Mouse (Mus musculus) lung, embryonic 15.5 days (tissue): ENCODE results near the gene Kdm4a. TPM values are rescaled to one million over a fixed set of nuclear protein-coding genes. Genes with fewer than 3 reads are reported as not detected.

ENCODE experiments used
- ATAC-seq: fragments of 200-750 bp; cut with Nextera tagmentation; 2 replicates; pipeline ENCODE4 v1.8.0; 2017; ENCODE audit warnings: moderate number of reproducible peaks, borderline replicate concordance; ENCODE audit not compliant: low FRiP score, low TSS enrichment; ENCODE audit errors: extremely low read depth
- H3K27ac ChIP-seq: fragments of 300-500 bp; sonication (generic); 2 replicates; pipeline ENCODE4 v1.5.1; 2015; ENCODE audit warnings: moderate library complexity, mild to moderate bottlenecking, inconsistent platforms
- H3K27me3 ChIP-seq: fragments of 300-500 bp; sonication (generic); 2 replicates; pipeline ENCODE4 v1.6.1; 2015; ENCODE audit warnings: inconsistent platforms
- H3K36me3 ChIP-seq: fragments of 300-500 bp; sonication (generic); 2 replicates; pipeline ENCODE4 v1.6.1; 2015; ENCODE audit warnings: inconsistent platforms
- H3K4me1 ChIP-seq: fragments of 300-500 bp; sonication (generic); 2 replicates; pipeline ENCODE4 v1.6.1; 2015; ENCODE audit warnings: inconsistent platforms
- H3K4me2 ChIP-seq: fragments of 300-500 bp; sonication (generic); 2 replicates; pipeline ENCODE4 v1.6.1; 2015; ENCODE audit warnings: inconsistent platforms, mild to moderate bottlenecking, moderate library complexity
- H3K4me3 ChIP-seq: fragments of 300-500 bp; sonication (generic); 2 replicates; pipeline ENCODE4 v1.5.1; 2015; ENCODE audit warnings: mild to moderate bottlenecking, inconsistent platforms
- H3K9ac ChIP-seq: fragments of 300-500 bp; sonication (generic); 2 replicates; pipeline ENCODE4 v1.6.1; 2015; ENCODE audit warnings: inconsistent platforms
- H3K9me3 ChIP-seq: fragments of 300-500 bp; sonication (generic); 2 replicates; pipeline ENCODE4 v1.6.1; 2016; ENCODE audit warnings: inconsistent platforms
- WGBS: fragments of 180-500 bp; shearing (Covaris S2); methylation state at CpG from one replicate; pipeline ENCODE4 v1.1.7; 2015; 5-methylcytosine and 5-hydroxymethylcytosine counted together
- polyA plus RNA-seq: library from polyadenylated mRNA; unstranded; fragments of >200 nt; fragmentation: Nextera tagmentation; extraction: Ambion mirVana; gene quantifications from 2 replicates; pipeline ENCODE4 v1.2.1, GENCODE M21; 2015

The Kdm4a gene
- polyA plus RNA-seq, 1 experiment from 2014 or later: 39.3 TPM

DNA sequence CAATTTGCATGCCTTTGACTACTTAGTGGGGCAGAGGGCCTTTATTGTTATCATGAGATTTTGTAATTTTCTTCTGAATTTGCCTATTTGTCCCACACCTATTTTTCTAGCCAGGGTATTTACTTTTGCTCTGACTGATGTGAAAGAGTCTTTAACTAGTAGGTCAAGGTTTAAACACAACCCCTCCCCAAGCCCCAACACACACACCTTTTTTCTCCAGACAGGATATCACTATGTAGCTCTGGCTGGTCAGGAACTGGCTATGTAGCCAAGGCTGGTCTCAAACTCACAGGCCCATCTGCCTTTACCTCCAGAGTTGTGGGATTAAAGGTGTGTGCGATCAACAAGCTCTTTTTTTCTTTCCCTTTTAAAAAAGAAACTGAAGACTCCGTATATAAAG lies 19.2 kb upstream of the Kdm4a start:
- WGBS: 89% methylated on average over 2 of the region's 2 CpGs
- Histone ChIP-seq H3K9ac (no peak overlapping the region), H3K36me3 (no peaks in the 10 kb centered on the region), H3K27ac (no peak overlapping the region), H3K4me3 (no peak overlapping the region), H3K4me2 (no peak overlapping the region), H3K27me3 (no peaks in the 10 kb centered on the region), H3K4me1 (no peaks in the 10 kb centered on the region), H3K9me3 (no peaks in the 10 kb centered on the region)
- ATAC-seq: no peak

DNA sequence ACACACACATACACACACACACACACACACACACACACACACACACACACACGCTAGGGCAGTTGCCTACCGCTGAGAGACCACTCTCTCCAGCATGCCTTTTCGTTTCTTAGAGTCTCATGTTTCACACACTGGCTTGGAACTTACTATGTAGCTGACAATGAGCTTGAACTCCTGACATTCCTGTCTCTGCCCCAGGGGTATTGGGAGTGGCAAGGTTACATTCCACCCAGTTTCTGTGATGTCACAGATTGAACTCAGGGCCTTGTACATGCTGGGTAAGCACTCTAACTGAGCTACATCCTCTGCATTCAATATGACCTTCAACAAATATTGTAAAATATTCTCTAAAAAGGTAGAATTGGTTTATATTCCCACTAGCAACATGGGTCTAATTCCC lies 18.8 kb upstream of the Kdm4a start:
- Histone ChIP-seq H3K9ac (no peak overlapping the region), H3K4me1 (no peaks in the 10 kb centered on the region), H3K27me3 (no peaks in the 10 kb centered on the region), H3K27ac (no peak overlapping the region), H3K36me3 (no peaks in the 10 kb centered on the region), H3K9me3 (no peaks in the 10 kb centered on the region), H3K4me2 (no peak overlapping the region), H3K4me3 (no peak overlapping the region)
- WGBS: 52% methylated on average over 3 of the region's 3 CpGs
- no peak for ATAC-seq

GRCm38 (mm10) chr4:118196185-118196584 lies 16.3 kb upstream of the Kdm4a start:
- Histone ChIP-seq H3K27ac (no peak overlapping the region), H3K4me3 (no peak overlapping the region), H3K9ac (no peak overlapping the region), H3K4me1 (no peaks in the 10 kb centered on the region), H3K36me3 (no peaks in the 10 kb centered on the region), H3K27me3 (no peaks in the 10 kb centered on the region), H3K4me2 (no peak overlapping the region), H3K9me3 (no peaks in the 10 kb centered on the region)
- 74% methylated on average over 10 of the region's 10 CpGs for WGBS
- ATAC-seq: no peak

DNA sequence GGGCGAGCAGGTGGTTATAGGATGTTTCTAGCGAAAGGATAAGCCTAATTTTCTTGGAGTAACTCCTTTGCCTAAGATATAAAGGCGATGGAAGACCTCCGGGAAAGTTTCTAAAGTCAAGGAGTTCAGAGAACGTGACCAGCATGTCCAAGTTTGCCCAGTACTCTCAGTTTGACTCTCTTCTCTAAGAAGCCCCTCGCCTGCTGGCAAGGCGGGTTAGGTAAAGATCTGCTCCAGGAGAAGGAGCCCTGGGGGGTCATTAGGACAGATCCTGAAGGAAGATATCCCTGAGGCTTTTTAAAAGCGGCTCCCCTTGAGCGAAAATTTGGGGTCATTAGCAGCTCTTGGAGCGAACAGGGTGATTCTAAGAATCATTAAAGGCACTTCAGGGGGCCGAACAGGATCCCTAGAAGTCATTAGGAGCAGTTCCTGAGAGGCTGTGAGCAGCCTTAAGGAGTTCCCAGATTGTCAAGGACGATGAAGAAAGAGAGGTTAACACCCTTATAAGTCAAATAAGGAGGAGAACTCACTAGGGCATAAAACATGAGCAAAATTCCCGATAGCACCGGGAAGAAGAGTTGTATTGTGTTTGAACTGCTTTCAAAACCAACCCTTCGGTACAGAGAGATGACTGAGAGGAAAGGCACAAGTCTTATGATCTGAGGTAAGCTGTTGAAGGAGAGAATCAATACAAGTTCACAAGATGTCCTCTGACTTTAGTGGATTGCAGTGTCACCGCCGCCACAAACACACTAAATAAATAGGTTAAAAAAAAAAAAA lies 648 bp upstream of the Kdm4a start:
- Histone ChIP-seq H3K4me3 (peak overlapping the region; percentile 69), H3K27ac (peak overlapping the region; percentile 95), H3K4me2 (peak overlapping the region; percentile 72), H3K4me1 (peaks cover 12% of the 10 kb centered on the region), H3K36me3 (peaks cover 20% of the 10 kb centered on the region), H3K9ac (peak overlapping the region; percentile 39), H3K27me3 (no peaks in the 10 kb centered on the region), H3K9me3 (no peaks in the 10 kb centered on the region)
- ATAC-seq: no peak
- WGBS: 10% methylated on average over 17 of the region's 17 CpGs

DNA sequence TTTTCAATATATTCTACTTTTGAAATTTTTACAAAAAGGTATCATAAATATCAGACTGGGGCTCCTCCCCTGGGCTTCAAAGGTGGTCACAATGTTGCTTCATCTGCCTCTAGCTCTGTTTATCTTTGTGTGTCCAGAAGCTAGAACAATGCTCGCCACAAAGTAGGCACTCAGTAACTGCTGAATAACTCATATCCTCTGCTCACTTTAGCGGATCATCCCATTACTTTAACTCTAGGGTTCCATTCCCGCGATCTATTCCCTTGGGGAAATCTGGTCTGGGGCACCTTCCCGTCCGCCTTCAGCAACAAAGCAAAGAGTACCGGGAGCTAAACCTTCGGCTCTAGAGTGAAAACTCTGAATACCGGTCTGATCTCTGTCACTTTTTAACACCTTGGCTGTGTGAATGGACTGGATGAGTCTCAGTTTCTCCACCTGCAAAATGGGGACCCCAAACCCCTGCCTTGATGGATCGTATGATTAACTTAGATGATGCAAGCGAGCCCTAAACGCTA lies 834 bp downstream of the Kdm4a start:
- no peaks in the 10 kb centered on the region for H3K27me3 ChIP-seq
- ATAC-seq: no peak
- H3K9ac ChIP-seq: peak overlapping the region; percentile 69
- peak overlapping the region; percentile 95 for H3K27ac ChIP-seq
- H3K4me3 ChIP-seq: peak overlapping the region; percentile 69
- no peaks in the 10 kb centered on the region for H3K9me3 ChIP-seq
- H3K4me1 ChIP-seq: peaks cover 12% of the 10 kb centered on the region
- H3K4me2 ChIP-seq: peak overlapping the region; percentile 66
- under 1% methylated on average over 12 of the region's 12 CpGs for WGBS
- H3K36me3 ChIP-seq: peaks cover 35% of the 10 kb centered on the region

GRCm38 (mm10) chr4:118172461-118172860 lies 7.4 kb downstream of the Kdm4a start:
- no peak overlapping the region for H3K27ac ChIP-seq
- no peaks in the 10 kb centered on the region for H3K4me1 ChIP-seq
- H3K27me3 ChIP-seq: no peaks in the 10 kb centered on the region
- H3K9ac ChIP-seq: no peak overlapping the region
- no peak for ATAC-seq
- peaks cover 98% of the 10 kb centered on the region for H3K36me3 ChIP-seq
- H3K9me3 ChIP-seq: no peaks in the 10 kb centered on the region
- no peak overlapping the region for H3K4me2 ChIP-seq
- WGBS: 93% methylated on average over 12 of the region's 12 CpGs
- no peak overlapping the region for H3K4me3 ChIP-seq

DNA sequence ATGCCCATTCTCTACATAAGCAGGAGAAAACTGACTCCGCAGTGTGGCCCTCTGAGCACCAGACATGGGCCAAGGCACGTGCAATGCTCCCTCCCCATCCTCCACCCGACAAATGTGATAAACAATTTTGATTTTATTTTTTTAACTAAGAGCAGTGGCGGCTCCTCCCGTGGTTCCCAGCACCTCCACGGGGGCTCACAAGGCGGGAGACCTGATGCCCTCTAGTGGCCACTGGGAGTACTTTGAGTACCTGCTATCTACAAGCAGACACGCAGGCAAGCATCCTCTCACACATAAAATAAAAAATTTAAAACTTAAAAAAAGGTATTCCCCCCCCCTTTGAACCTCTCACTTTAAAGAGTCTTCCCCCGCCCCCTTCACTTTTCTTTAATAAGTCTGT lies 8.8 kb downstream of the Kdm4a start:
- Histone ChIP-seq H3K4me3 (no peak overlapping the region), H3K9me3 (no peaks in the 10 kb centered on the region), H3K9ac (no peak overlapping the region), H3K36me3 (peaks cover 98% of the 10 kb centered on the region), H3K4me2 (no peak overlapping the region), H3K27me3 (no peaks in the 10 kb centered on the region), H3K27ac (no peak overlapping the region), H3K4me1 (no peaks in the 10 kb centered on the region)
- WGBS: 88% methylated on average over 9 of the region's 9 CpGs
- no peak for ATAC-seq

DNA sequence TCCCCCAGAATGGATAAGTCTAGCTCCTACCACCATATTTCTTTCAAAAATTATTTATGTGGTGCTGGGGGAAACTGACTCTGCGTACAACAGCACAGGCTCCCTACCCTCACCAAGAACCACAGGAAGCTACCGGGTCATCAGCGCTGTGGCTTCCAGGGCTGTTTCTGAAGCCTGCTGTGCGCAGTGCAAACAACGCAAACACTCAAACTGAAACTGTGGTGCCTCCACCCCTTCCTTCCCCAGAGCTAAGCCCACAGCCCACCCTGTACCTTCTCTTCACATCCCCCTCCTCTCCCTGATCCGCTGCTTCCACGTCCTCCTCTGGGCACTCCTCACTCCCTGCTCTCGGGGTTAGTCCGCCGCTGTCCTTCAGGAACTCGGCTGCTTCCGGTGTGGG lies 17.7 kb downstream of the Kdm4a start:
- H3K27me3 ChIP-seq: no peaks in the 10 kb centered on the region
- no peaks in the 10 kb centered on the region for H3K9me3 ChIP-seq
- H3K4me1 ChIP-seq: no peaks in the 10 kb centered on the region
- no peak overlapping the region for H3K4me2 ChIP-seq
- no peak overlapping the region for H3K9ac ChIP-seq
- H3K36me3 ChIP-seq: peaks cover 93% of the 10 kb centered on the region
- WGBS: 95% methylated on average over 12 of the region's 12 CpGs
- ATAC-seq: no peak
- H3K4me3 ChIP-seq: no peak overlapping the region
- H3K27ac ChIP-seq: no peak overlapping the region

DNA sequence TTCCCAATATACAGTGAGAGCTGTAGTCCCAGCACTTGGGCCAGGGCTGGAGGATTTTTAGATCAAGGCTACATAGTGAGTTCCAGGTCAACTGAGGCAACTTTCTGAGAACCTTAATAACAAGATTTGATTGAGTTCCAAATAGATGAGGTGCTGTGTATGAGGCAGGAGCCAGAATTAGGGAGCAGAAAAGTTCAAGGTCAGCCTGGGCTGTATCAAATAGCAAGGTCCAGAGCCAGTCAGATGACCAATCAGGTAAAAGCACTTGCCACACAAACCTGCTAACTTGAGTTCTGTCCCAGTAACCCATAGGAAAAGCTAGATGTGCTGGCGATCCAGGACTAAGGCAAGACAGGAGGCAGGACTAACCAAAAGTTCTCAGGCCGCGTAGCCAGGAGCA lies 22.2 kb downstream of the Kdm4a start:
- no peak for ATAC-seq

GRCm38 (mm10) chr4:118156559-118156958 lies 23.3 kb downstream of the Kdm4a start:
- Histone ChIP-seq H3K4me1 (no peaks in the 10 kb centered on the region), H3K27ac (no peak overlapping the region), H3K9me3 (no peaks in the 10 kb centered on the region), H3K4me3 (no peak overlapping the region), H3K4me2 (no peak overlapping the region), H3K9ac (no peak overlapping the region), H3K27me3 (no peaks in the 10 kb centered on the region), H3K36me3 (peaks cover 95% of the 10 kb centered on the region)
- ATAC-seq: no peak
- WGBS: 90% methylated on average over 15 of the region's 15 CpGs

More for the DNA sequence above, 22.2 kb downstream of the Kdm4a start:
- H3K9me3 ChIP-seq: no peaks in the 10 kb centered on the region
- WGBS: 89% methylated on average over 3 of the region's 3 CpGs
- H3K27me3 ChIP-seq: no peaks in the 10 kb centered on the region
- H3K4me1 ChIP-seq: no peaks in the 10 kb centered on the region
- H3K4me2 ChIP-seq: no peak overlapping the region
- no peak overlapping the region for H3K27ac ChIP-seq
- no peak overlapping the region for H3K4me3 ChIP-seq
- H3K9ac ChIP-seq: no peak overlapping the region
- peaks cover 95% of the 10 kb centered on the region for H3K36me3 ChIP-seq

DNA sequence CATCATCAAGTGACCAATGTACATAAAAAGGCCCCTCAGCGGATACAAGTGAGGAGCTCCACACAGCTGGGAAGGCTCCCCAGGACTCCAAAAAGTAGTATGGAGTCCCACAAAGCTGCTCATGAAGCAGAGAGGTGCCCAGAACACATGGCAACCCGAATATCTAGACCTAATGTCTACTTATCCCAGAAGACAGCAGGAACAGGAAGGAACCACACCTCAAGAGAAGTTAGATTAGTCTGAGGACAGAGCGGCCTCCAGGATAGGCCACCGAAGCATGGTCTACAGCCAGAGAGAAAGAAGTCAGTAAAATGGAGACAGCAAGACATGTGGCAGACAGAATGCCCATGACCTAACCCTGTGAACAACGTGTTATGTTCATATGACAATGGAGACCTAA lies 25.0 kb downstream of the Kdm4a start:
- ATAC-seq: no peak
- Histone ChIP-seq H3K4me3 (no peak overlapping the region), H3K4me1 (no peaks in the 10 kb centered on the region), H3K27ac (no peak overlapping the region), H3K27me3 (no peaks in the 10 kb centered on the region), H3K9me3 (no peaks in the 10 kb centered on the region), H3K9ac (no peak overlapping the region), H3K4me2 (no peak overlapping the region), H3K36me3 (peaks cover 95% of the 10 kb centered on the region)
- WGBS: 89% methylated on average over 5 of the region's 5 CpGs

- ATAC-seq: no peak
- no peak overlapping the region for H3K4me3 ChIP-seq
- H3K9ac ChIP-seq: no peak overlapping the region
- no peaks in the 10 kb centered on the region for H3K4me1 ChIP-seq
- H3K27ac ChIP-seq: 0 out of 2 replicates have a peak overlapping the region, but pooled peaks have one; percentile 10
- WGBS: 94% methylated on average over 17 of the region's 17 CpGs
- H3K27me3 ChIP-seq: no peaks in the 10 kb centered on the region
- H3K36me3 ChIP-seq: peaks cover 95% of the 10 kb centered on the region
- no peak overlapping the region for H3K4me2 ChIP-seq
- H3K9me3 ChIP-seq: no peaks in the 10 kb centered on the region
These were observed 27.6 kb downstream of the Kdm4a start for GRCm38 (mm10) chr4:118152020-118152785.
